Mouse (Mus musculus) adrenal gland, adult 2 months (tissue): ENCODE measurements around the gene Enc1. TPM values are rescaled to one million over a fixed set of nuclear protein-coding genes. Genes with fewer than 3 reads are reported as not detected.
A peak's percentile ranks its signal among the peaks of the same experiment; 100 is the strongest.

Experiments used
- DNase-seq: peaks from one replicate; pipeline ENCODE4 v3.0.0; 2021
- long read RNA-seq: library from polyadenylated mRNA; stranded (forward); transcript quantifications from one replicate; pipeline ENCODE4 v2.0.0, GENCODE M21; 2021
- polyA plus RNA-seq: library from polyadenylated mRNA; depleted of rRNA; stranded (reverse); fragments of >200 nt; gene quantifications from 2 replicates; pipeline ENCODE4 v1.2.3, GENCODE M21; 2012; rRNA removed
- total RNA-seq, 2 experiments: library from RNA; stranded (reverse); gene quantifications; 2 replicates each; pipeline ENCODE4 v1.2.3; 2021

Gene Enc1
- 10 to 100 TPM in 1 of 2 experiments, 1 to 10 TPM in 1; 6.6 to 13.2 TPM for total RNA-seq
- polyA plus RNA-seq: 4.6 and 5.8 TPM in 2 replicates
- long read RNA-seq: 0 reads

GRCm38 (mm10) chr13:97240965-97241786 is at the start of gene Enc1:
Enc1 (plus strand) TSS chr13:97241105.
- peak; percentile 95 for DNase-seq

- DNase-seq: no peak
These were observed 48.3 kb upstream of the Enc1 start for GRCm38 (mm10) chr13:97192649-97193048.

- peak; percentile 69 for DNase-seq
These were observed 47.5 kb upstream of the Enc1 start for GRCm38 (mm10) chr13:97193420-97193819.

GRCm38 (mm10) chr13:97196186-97196924 is 44.5 kb upstream of the Enc1 start:
- no peak for DNase-seq

- DNase-seq: no peak
These were observed 44.0 kb upstream of the Enc1 start for GRCm38 (mm10) chr13:97196925-97197218.

GRCm38 (mm10) chr13:97197932-97198562 is 42.9 kb upstream of the Enc1 start, which contains the start of gene Hexb:
Hexb (minus strand) TSS chr13:97198357.
- peak; percentile 97 for DNase-seq

- no peak for DNase-seq
These were observed 41.8 kb upstream of the Enc1 start for GRCm38 (mm10) chr13:97199123-97199522.

GRCm38 (mm10) chr13:97201076-97201475 is 39.8 kb upstream of the Enc1 start:
- no peak for DNase-seq

- no peak for DNase-seq
These were observed 39.0 kb upstream of the Enc1 start for GRCm38 (mm10) chr13:97201896-97202295.

GRCm38 (mm10) chr13:97205052-97205701 is 35.7 kb upstream of the Enc1 start:
- peak; percentile 90 for DNase-seq

- DNase-seq: no peak
These were observed 34.9 kb upstream of the Enc1 start for GRCm38 (mm10) chr13:97206046-97206445.

- DNase-seq: no peak
These were observed 33.3 kb upstream of the Enc1 start for GRCm38 (mm10) chr13:97207472-97208111.

- DNase-seq: no peak
These were observed 32.8 kb upstream of the Enc1 start for GRCm38 (mm10) chr13:97208112-97208478.

- no peak for DNase-seq
These were observed 32.4 kb upstream of the Enc1 start for GRCm38 (mm10) chr13:97208500-97209010.

GRCm38 (mm10) chr13:97214583-97215268 is 26.2 kb upstream of the Enc1 start:
- DNase-seq: no peak

- no peak for DNase-seq
These were observed 25.3 kb upstream of the Enc1 start for GRCm38 (mm10) chr13:97215563-97215962.

- DNase-seq: no peak
These were observed 24.7 kb upstream of the Enc1 start for GRCm38 (mm10) chr13:97216196-97216595.

GRCm38 (mm10) chr13:97220022-97220421 is 20.9 kb upstream of the Enc1 start:
- DNase-seq: no peak

GRCm38 (mm10) chr13:97223856-97224255 is 17.0 kb upstream of the Enc1 start:
- no peak for DNase-seq

- DNase-seq: no peak
These were observed 16.4 kb upstream of the Enc1 start for GRCm38 (mm10) chr13:97224341-97224982.
